Mouse (Mus musculus): Measurements from ENCODE around the gene Dgkd. TPM values are rescaled to one million over a fixed set of nuclear protein-coding genes. Genes with fewer than 3 reads are reported as not detected.

Gene Dgkd
- polyA plus RNA-seq, 1 experiment from 2014 or later = 35.3 TPM

GRCm38 (mm10) chr1:87896921-87897320 lies 43.8 kb downstream of the Dgkd start:
- Histone ChIP-seq H3K9ac (replicated peaks; ENCODE audit: low read length) (no peak overlapping the region), H3K4me3 (ENCODE audit: low read length) (no peak overlapping the region), H3K4me1 (ENCODE audit: insufficient read depth, low read length) (0 out of 2 replicates have a peak, but pooled peaks cover 4% of the 10 kb centered on the region), H3K9me3 (ENCODE audit: low read length) (no peaks in the 10 kb centered on the region), H3K27ac (ENCODE audit: low read length) (no peak overlapping the region), H3K36me3 (ENCODE audit: insufficient read depth, low read length) (peaks cover 3% of the 10 kb centered on the region; the same call in 1 of the 2 replicates), H3K4me2 (replicated peaks; ENCODE audit: low read depth, low read length) (no peak overlapping the region), H3K27me3 (ENCODE audit: insufficient read depth, low read length) (no peaks in the 10 kb centered on the region)
- no peak for ATAC-seq (ENCODE audit: low FRiP score, low TSS enrichment)
- 63% methylated on average over 2 of the region's 2 CpGs for WGBS

- no peak overlapping the region for H3K4me3 ChIP-seq (ENCODE audit: low read length)
- H3K27ac ChIP-seq (ENCODE audit: low read length) = no peak overlapping the region
- no peaks in the 10 kb centered on the region for H3K9me3 ChIP-seq (ENCODE audit: low read length)
- no peaks in the 10 kb centered on the region for H3K27me3 ChIP-seq (ENCODE audit: insufficient read depth, low read length)
- peaks cover 9% of the 10 kb centered on the region for H3K36me3 ChIP-seq (ENCODE audit: insufficient read depth, low read length)
- ATAC-seq (ENCODE audit: low FRiP score, low TSS enrichment) = no peak
- WGBS = 80% methylated on average over 2 of the region's 2 CpGs
- 0 out of 2 replicates have a peak, but pooled peaks cover 4% of the 10 kb centered on the region for H3K4me1 ChIP-seq (ENCODE audit: insufficient read depth, low read length)
- no peak overlapping the region for H3K4me2 ChIP-seq (replicated peaks; ENCODE audit: low read depth, low read length)
- H3K9ac ChIP-seq (replicated peaks; ENCODE audit: low read length) = no peak overlapping the region
Observed at GRCm38 (mm10) chr1:87899701-87900100, 46.6 kb downstream of the Dgkd start.

- Histone ChIP-seq H3K9me3 (ENCODE audit: low read length) (no peaks in the 10 kb centered on the region), H3K36me3 (ENCODE audit: insufficient read depth, low read length) (peaks cover 9% of the 10 kb centered on the region), H3K4me1 (ENCODE audit: insufficient read depth, low read length) (0 out of 2 replicates have a peak, but pooled peaks cover 4% of the 10 kb centered on the region), H3K9ac (replicated peaks; ENCODE audit: low read length) (no peak overlapping the region), H3K4me3 (ENCODE audit: low read length) (no peak overlapping the region), H3K27me3 (ENCODE audit: insufficient read depth, low read length) (no peaks in the 10 kb centered on the region), H3K4me2 (replicated peaks; ENCODE audit: low read depth, low read length) (no peak overlapping the region), H3K27ac (ENCODE audit: low read length) (peak overlapping the region; percentile 13; the same call in 1 of the 2 replicates)
- 86% methylated on average over 6 of the region's 6 CpGs for WGBS
- peak; percentile 46 for ATAC-seq (ENCODE audit: low FRiP score, low TSS enrichment)
Observed at GRCm38 (mm10) chr1:87900979-87901378, 47.9 kb downstream of the Dgkd start.

- no peaks in the 10 kb centered on the region for H3K27me3 ChIP-seq (ENCODE audit: insufficient read depth, low read length)
- no peak overlapping the region for H3K4me2 ChIP-seq (replicated peaks; ENCODE audit: low read depth, low read length)
- no peak for ATAC-seq (ENCODE audit: low FRiP score, low TSS enrichment)
- H3K9ac ChIP-seq (replicated peaks; ENCODE audit: low read length) = no peak overlapping the region
- no peak overlapping the region for H3K4me3 ChIP-seq (ENCODE audit: low read length)
- no peak overlapping the region for H3K27ac ChIP-seq (ENCODE audit: low read length)
- H3K36me3 ChIP-seq (ENCODE audit: insufficient read depth, low read length) = peaks cover 12% of the 10 kb centered on the region
- H3K4me1 ChIP-seq (ENCODE audit: insufficient read depth, low read length) = 0 out of 2 replicates have a peak, but pooled peaks cover 4% of the 10 kb centered on the region
- H3K9me3 ChIP-seq (ENCODE audit: low read length) = no peaks in the 10 kb centered on the region
Observed at GRCm38 (mm10) chr1:87902186-87902585, 49.1 kb downstream of the Dgkd start.

GRCm38 (mm10) chr1:87906361-87906956 lies 53.4 kb downstream of the Dgkd start:
- H3K9ac ChIP-seq (replicated peaks; ENCODE audit: low read length) = no peak overlapping the region

GRCm38 (mm10) chr1:87908006-87908405 lies 54.9 kb downstream of the Dgkd start:
- no peak overlapping the region for H3K27ac ChIP-seq (ENCODE audit: low read length)
- no peak overlapping the region for H3K4me3 ChIP-seq (ENCODE audit: low read length)
- ATAC-seq (ENCODE audit: low FRiP score, low TSS enrichment) = no peak
- no peaks in the 10 kb centered on the region for H3K9me3 ChIP-seq (ENCODE audit: low read length)
- peaks cover 7% of the 10 kb centered on the region; the same call in 1 of the 2 replicates for H3K4me1 ChIP-seq (ENCODE audit: insufficient read depth, low read length)
- H3K36me3 ChIP-seq (ENCODE audit: insufficient read depth, low read length) = peaks cover 6% of the 10 kb centered on the region; the same call in 1 of the 2 replicates
- WGBS = 98% methylated on average over 2 of the region's 2 CpGs
- H3K27me3 ChIP-seq (ENCODE audit: insufficient read depth, low read length) = no peaks in the 10 kb centered on the region
- H3K9ac ChIP-seq (replicated peaks; ENCODE audit: low read length) = no peak overlapping the region
- no peak overlapping the region for H3K4me2 ChIP-seq (replicated peaks; ENCODE audit: low read depth, low read length)

More at GRCm38 (mm10) chr1:87906361-87906956, 53.4 kb downstream of the Dgkd start:
- ATAC-seq (ENCODE audit: low FRiP score, low TSS enrichment) = no peak
- Histone ChIP-seq H3K4me1 (ENCODE audit: insufficient read depth, low read length) (peaks cover 7% of the 10 kb centered on the region; the same call in 1 of the 2 replicates), H3K4me2 (replicated peaks; ENCODE audit: low read depth, low read length) (no peak overlapping the region), H3K4me3 (ENCODE audit: low read length) (no peak overlapping the region), H3K9me3 (ENCODE audit: low read length) (no peaks in the 10 kb centered on the region), H3K27ac (ENCODE audit: low read length) (no peak overlapping the region), H3K27me3 (ENCODE audit: insufficient read depth, low read length) (no peaks in the 10 kb centered on the region), H3K36me3 (ENCODE audit: insufficient read depth, low read length) (peaks cover 10% of the 10 kb centered on the region)
- 92% methylated on average over 5 of the region's 5 CpGs for WGBS

- peak; percentile 65; the same call in 1 of the 2 replicates for ATAC-seq (ENCODE audit: low FRiP score, low TSS enrichment)
Observed at GRCm38 (mm10) chr1:87908736-87909135, 55.6 kb downstream of the Dgkd start.

GRCm38 (mm10) chr1:87909565-87909964 lies 56.5 kb downstream of the Dgkd start:
- no peak for ATAC-seq (ENCODE audit: low FRiP score, low TSS enrichment)
- Histone ChIP-seq H3K4me1 (ENCODE audit: insufficient read depth, low read length) (peaks cover 7% of the 10 kb centered on the region; the same call in 1 of the 2 replicates), H3K4me2 (replicated peaks; ENCODE audit: low read depth, low read length) (no peak overlapping the region), H3K36me3 (ENCODE audit: insufficient read depth, low read length) (0 out of 2 replicates have a peak, but pooled peaks cover 3% of the 10 kb centered on the region), H3K27me3 (ENCODE audit: insufficient read depth, low read length) (no peaks in the 10 kb centered on the region), H3K9me3 (ENCODE audit: low read length) (no peaks in the 10 kb centered on the region), H3K4me3 (ENCODE audit: low read length) (no peak overlapping the region), H3K9ac (replicated peaks; ENCODE audit: low read length) (no peak overlapping the region), H3K27ac (ENCODE audit: low read length) (no peak overlapping the region)

More at GRCm38 (mm10) chr1:87908736-87909135, 55.6 kb downstream of the Dgkd start:
- Histone ChIP-seq H3K4me3 (ENCODE audit: low read length) (no peak overlapping the region), H3K4me1 (ENCODE audit: insufficient read depth, low read length) (peaks cover 7% of the 10 kb centered on the region; the same call in 1 of the 2 replicates), H3K4me2 (replicated peaks; ENCODE audit: low read depth, low read length) (no peak overlapping the region), H3K9ac (replicated peaks; ENCODE audit: low read length) (no peak overlapping the region), H3K27me3 (ENCODE audit: insufficient read depth, low read length) (no peaks in the 10 kb centered on the region), H3K27ac (ENCODE audit: low read length) (no peak overlapping the region), H3K36me3 (ENCODE audit: insufficient read depth, low read length) (0 out of 2 replicates have a peak, but pooled peaks cover 3% of the 10 kb centered on the region), H3K9me3 (ENCODE audit: low read length) (no peaks in the 10 kb centered on the region)
- 59% methylated on average over 3 of the region's 3 CpGs for WGBS

GRCm38 (mm10) chr1:87910428-87910827 lies 57.3 kb downstream of the Dgkd start:
- ATAC-seq (ENCODE audit: low FRiP score, low TSS enrichment) = no peak
- 0 out of 2 replicates have a peak, but pooled peaks cover 3% of the 10 kb centered on the region for H3K36me3 ChIP-seq (ENCODE audit: insufficient read depth, low read length)
- H3K9me3 ChIP-seq (ENCODE audit: low read length) = no peaks in the 10 kb centered on the region
- no peak overlapping the region for H3K4me3 ChIP-seq (ENCODE audit: low read length)
- H3K4me2 ChIP-seq (replicated peaks; ENCODE audit: low read depth, low read length) = no peak overlapping the region
- no peaks in the 10 kb centered on the region for H3K27me3 ChIP-seq (ENCODE audit: insufficient read depth, low read length)
- no peak overlapping the region for H3K9ac ChIP-seq (replicated peaks; ENCODE audit: low read length)
- H3K27ac ChIP-seq (ENCODE audit: low read length) = no peak overlapping the region
- H3K4me1 ChIP-seq (ENCODE audit: insufficient read depth, low read length) = peaks cover 7% of the 10 kb centered on the region; the same call in 1 of the 2 replicates
- 93% methylated on average over 1 of the region's 1 CpGs for WGBS

- Histone ChIP-seq H3K4me2 (replicated peaks; ENCODE audit: low read depth, low read length) (no peak overlapping the region), H3K27ac (ENCODE audit: low read length) (peak overlapping the region; percentile 33; the same call in 1 of the 2 replicates), H3K9ac (replicated peaks; ENCODE audit: low read length) (no peak overlapping the region), H3K4me3 (ENCODE audit: low read length) (no peak overlapping the region), H3K36me3 (ENCODE audit: insufficient read depth, low read length) (peaks cover 18% of the 10 kb centered on the region), H3K9me3 (ENCODE audit: low read length) (no peaks in the 10 kb centered on the region), H3K27me3 (ENCODE audit: insufficient read depth, low read length) (no peaks in the 10 kb centered on the region), H3K4me1 (ENCODE audit: insufficient read depth, low read length) (peaks cover 3% of the 10 kb centered on the region; the same call in 1 of the 2 replicates)
- ATAC-seq (ENCODE audit: low FRiP score, low TSS enrichment) = no peak
Observed at GRCm38 (mm10) chr1:87913356-87913755, 60.3 kb downstream of the Dgkd start.

Data from kidney, embryonic 16.5 days (tissue).